Mouse (Mus musculus) kidney, adult 2 months (tissue): Measurements from ENCODE around the gene Plk3.

Experiments
- CTCF ChIP-seq: fragments of 200-500 bp; conservative IDR thresholded peaks from 2 replicates; pipeline ENCODE4 v1.5.1; 2011; ENCODE audit warnings: low read depth, mild to moderate bottlenecking, control low read depth, low read length, moderate library complexity, mixed read lengths; ENCODE audit not compliant: insufficient read depth, insufficient read length
- POLR2A ChIP-seq: fragments of 200-500 bp; IDR thresholded peaks from one replicate; pipeline ENCODE4 v1.6.1; 2011; ENCODE audit warnings: low read depth, low read length, control low read depth

DNA sequence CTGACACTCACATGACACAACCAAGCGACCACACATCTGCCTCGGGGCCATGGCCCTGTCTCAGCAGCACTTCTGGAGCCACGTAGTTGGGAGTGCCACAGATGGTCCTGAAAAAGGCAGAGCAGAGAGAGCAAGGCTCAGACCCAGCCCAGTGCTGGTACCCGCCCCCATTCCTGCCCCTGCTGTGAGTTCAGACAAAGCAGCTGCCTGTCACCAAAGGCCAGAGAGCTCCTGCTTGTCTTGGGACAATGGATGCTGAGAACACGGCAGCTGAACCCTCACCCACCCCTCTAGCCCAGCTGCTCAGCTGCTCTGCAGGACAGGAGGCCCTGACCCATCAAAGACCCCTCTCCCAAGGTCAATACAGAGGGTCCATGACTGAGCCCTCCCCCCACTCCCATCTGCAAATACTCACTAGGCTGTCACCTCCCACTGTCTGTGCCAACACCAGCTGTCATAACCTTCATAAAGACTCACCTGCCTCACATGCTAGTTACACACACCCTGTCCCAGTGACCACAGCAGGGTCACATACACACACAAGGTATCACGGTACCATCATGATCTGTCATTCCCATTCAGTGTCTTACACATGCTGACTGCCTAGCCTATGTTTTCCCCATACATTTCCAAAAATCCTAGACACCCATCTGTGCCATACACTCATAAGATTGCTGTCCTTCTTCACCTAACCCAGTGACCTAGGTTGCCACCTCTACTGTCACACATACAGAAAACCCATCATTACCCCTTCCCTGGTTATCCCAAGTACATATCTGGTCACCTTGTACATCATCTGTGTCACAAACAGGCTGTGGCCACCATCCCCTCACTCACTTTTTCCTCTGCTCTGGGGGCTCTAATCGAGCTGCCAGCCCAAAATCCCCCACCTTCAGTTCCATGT, 1.6 kb downstream of the Plk3 start:
- no peak for TF ChIP-seq POLR2A
- no peak for TF ChIP-seq CTCF
